Mouse (Mus musculus) 3134 (cell line): ENCODE data around the gene Sod3.

Experiments
- DNase-seq: peaks from one replicate; pipeline ENCODE4 v3.0.0-alpha.2; 2011; ENCODE audit warnings: low spot score; ENCODE audit not compliant: insufficient read length; ENCODE audit errors: extremely low read depth

Sod3 gene

GRCm38 (mm10) chr5:52370901-52371300 lies 7.3 kb downstream of the Sod3 start:
- DNase-seq: no peak

GRCm38 (mm10) chr5:52375847-52376246 lies 12.3 kb downstream of the Sod3 start:
- no peak for DNase-seq

DNA sequence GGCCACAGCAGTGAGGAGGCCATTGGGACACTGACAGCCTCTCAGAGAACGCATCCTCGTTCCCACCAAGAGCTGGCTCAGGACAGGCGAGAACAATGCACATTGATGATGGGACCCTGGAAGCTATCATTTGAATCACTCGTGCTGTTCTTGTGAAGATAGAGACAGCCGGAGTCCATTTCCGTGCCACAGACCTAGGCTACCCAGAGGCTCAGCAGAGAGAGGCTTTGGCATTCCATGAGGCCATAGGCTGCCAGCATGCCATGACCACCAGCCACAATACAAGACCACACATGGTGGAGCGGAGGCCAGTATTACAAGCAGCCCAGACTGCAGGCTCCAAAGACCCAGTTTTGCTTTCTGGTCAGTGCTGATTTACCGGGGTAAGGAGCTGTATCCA lies 19.2 kb downstream of the Sod3 start:
- no peak for DNase-seq

- no peak for DNase-seq
Observed at GRCm38 (mm10) chr5:52383748-52384147, 20.2 kb downstream of the Sod3 start.

- no peak for DNase-seq
Observed at GRCm38 (mm10) chr5:52386016-52386415, 22.4 kb downstream of the Sod3 start.

GRCm38 (mm10) chr5:52388092-52388749 lies 24.6 kb downstream of the Sod3 start:
- DNase-seq: no peak

GRCm38 (mm10) chr5:52390381-52390780 lies 26.8 kb downstream of the Sod3 start:
- DNase-seq: no peak

DNA sequence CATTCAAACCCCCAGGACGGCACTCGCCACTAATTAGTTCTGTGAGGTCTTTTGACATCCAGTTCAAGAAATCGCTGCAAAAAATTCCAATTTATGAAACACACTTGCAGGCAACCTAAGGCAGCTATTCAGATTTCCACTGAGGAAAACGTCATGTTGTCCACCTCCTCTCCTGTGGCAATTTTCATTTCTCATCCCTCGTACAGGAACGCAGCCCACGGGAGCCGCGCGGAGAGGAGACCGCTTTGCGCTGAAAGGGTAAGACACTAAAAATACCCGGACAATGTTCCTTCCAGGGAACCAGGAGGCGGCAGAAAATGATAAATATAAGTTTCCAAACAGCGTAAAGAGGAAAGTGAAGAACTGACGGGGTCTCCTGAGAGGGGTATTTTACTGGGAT lies 27.9 kb downstream of the Sod3 start:
- DNase-seq: no peak

DNA sequence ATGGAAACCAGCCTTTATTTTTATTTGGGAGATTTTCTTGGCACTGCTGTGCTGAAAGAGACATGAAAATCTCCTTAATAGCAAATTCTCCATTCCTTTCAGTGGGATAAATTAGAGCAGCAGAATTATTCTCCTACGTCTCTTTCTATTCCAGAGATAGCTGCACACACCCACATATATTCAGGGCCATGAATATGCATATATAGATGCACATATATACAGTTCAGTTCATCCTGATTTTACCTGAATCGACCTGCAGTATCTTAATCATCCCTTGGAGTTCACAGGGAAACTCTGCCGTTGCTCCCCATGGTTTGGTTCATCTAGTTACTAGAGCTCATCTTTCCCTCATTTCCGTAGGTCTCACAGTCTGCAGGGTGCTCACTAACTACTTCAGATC lies 30.2 kb downstream of the Sod3 start:
- DNase-seq: no peak

DNA sequence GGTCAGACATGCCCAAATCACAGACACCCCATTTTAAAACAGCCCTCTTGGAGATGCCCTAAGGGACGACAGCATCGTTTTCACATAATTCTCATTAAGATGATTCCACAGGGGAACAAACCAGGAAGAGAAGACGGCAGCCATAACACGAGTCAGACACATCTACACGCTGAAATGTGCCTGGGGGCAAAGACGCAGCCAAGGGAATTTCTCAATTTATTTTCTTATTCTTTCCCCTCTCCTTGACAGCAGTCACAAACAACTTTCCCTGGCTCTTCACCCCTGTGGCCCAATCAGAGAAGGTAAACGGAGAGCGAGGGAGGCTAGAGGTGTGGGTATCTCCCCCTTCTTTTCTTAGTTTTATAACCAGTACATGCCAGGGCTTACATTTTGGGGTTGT lies 40.8 kb downstream of the Sod3 start:
- no peak for DNase-seq

DNA sequence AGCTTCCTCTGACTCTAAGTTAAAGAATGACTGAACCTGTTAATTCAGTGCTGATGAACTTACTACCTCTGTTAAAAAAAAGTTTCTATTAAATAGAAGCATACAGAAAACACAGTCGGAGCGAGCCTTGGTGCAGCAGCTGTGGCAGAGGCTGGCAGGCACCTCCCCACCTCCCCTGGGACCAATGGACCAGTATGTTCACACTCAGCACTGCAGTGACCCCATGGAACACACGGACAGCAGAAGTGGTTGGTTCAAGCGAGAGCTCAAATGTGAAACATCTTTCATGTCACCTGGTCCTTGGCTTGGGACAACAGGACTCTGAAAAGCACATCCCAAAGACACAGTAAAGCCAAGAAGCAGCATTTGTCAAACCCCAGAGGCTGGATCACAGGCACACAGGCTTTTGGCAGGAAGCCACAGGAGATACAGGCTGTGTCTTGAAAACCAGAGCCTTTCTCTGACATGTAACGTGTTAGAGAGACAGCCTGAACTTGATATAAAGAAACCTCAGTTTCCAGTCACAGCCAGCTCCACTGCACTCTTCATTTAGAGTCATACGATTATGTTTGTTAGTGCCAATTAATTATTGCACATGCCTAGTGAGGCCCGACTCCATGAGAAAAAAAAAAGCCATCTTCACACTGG lies 45.2 kb downstream of the Sod3 start:
- no peak for DNase-seq

DNA sequence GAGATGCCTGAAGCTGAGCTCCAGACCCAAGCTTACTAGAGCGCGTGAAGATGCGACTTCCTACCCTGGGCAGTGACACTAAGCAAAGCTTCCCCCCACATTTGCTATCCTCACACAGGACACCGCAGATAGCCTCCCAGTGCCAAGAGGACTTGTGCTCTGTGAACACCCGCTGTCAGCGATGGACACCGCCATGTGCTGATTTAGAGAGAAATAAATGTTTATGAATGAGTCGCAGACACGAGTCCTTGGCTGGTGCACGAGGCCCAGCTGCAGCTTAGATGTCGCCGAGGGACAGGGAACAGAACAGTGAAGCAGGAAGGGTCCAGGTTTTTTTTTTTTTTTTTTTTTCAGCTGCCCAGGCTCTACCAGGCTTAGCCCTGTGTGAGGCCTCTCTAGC lies 46.6 kb downstream of the Sod3 start:
- DNase-seq: no peak

GRCm38 (mm10) chr5:52411567-52411966 lies 48.0 kb downstream of the Sod3 start:
- no peak for DNase-seq

- no peak for DNase-seq
Observed at GRCm38 (mm10) chr5:52415193-52415592, 51.6 kb downstream of the Sod3 start.

DNA sequence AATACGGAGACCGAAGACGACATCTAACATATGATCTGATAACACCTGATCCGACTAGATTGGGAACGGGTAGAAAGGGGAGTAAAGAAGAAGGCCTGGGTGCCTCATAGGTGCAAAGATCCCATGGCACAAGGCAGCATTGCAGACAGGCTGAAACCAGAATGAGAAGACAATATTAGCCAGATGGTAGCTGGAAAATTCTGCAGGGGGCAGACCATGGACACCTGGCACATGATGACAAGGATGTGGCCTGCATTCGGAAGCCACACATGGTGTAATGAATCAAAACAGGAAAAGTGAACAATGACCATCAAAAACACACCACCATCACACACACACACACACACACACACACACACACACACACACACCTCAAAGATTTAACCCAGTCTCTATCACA lies 52.3 kb downstream of the Sod3 start:
- DNase-seq: no peak

DNA sequence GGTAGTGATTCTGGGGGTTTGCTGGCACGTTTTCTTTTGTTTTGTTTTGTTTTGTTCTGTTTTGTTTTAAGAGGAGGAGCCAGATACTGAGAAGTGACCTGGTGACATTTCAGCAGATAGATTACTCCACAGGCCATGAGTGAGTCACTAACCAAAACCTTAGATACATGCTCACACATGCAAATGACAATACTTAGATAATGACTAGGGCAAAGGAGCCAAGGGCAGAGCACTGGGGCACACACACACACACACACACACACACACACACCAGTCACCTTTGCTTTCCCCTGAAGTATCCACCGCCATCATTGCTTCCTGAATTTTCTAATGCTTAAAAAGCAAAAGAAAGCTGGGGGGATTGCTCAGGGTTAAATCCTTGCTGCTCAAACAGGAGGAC lies 52.9 kb downstream of the Sod3 start:
- no peak for DNase-seq
